Mouse (Mus musculus) thymus, postnatal 4 days (tissue): ENCODE measurements around the gene Nomo1.

Experiments
- DNase-seq: peaks from one replicate; pipeline ENCODE4 v3.0.0; 2021

Nomo1 gene

GRCm38 (mm10) chr7:46047873-46048562 is 14.5 kb downstream of the Nomo1 start:
- DNase-seq = no peak

DNA sequence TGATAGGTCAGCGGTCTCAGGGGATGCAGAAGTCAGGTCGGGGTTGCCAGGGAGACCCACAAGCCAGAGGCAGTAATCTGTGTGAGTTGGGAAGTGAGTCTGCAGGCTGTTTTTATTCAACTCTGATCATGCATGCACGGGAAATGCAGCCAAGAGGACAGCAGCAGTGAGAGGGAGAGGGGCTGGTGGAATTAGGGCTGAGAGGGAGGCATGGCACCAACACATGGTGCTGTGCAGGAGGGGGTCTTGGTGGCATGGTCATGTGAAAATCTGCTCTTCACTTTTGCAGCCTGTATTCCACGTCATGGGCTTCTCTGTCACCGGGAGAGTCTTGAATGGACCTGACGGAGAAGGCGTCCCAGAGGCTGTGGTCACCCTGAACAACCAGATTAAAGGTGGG is 16.5 kb downstream of the Nomo1 start:
- DNase-seq = no peak

DNA sequence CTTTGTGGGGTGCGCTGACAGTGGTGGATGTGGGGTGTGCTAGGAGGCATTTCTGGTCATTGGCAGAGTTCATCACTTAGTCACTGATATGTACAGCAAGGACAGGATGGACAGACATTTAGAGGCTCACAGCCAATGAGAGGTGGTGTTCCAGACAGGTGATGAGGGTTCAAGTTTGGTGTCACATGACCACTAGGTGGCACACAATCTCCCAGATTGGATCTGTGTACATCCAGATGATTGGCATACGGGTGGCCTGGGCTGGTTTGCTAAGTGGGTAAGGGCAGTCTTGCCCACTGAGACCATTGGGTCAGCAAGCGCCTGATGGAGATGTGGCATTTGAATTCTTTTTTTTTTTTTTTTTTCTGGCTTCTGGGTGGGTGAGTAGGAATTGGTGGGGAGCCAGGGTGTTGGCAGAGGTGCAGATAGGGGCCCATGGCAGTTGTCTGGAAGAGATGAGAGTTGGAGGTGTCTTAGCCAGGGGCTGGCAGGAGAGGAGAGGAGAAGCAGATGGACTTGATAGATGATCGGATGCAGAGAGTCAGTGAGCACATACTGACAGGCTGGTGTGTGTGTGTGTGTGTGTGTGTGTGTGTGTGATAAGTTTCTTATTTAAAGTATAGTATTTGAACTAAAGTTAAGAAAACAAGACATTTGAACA is 18.8 kb downstream of the Nomo1 start:
- peak; percentile 45 for DNase-seq

DNA sequence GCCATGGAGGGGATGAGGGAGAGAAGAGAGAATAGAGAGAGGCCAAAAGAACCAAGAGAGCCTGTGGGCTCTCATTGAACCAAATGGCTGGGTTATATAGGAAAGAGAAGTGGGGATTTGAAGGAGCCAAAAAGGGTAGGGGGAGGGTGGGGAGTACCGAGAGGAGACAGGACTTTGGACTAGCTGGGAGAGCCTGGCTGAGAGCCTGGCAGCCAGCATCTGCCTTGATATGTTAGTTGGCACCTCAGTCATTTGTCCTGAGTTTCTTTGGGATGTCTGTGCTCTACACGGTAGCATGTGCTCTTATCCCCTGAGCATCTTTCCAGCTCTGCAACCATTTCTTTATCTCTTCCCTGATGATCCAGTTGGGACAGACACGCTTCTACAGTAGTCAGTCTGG is 20.1 kb downstream of the Nomo1 start:
- DNase-seq = no peak

- peak; percentile 52 for DNase-seq
These were observed 25.4 kb downstream of the Nomo1 start for GRCm38 (mm10) chr7:46058882-46059281.

DNA sequence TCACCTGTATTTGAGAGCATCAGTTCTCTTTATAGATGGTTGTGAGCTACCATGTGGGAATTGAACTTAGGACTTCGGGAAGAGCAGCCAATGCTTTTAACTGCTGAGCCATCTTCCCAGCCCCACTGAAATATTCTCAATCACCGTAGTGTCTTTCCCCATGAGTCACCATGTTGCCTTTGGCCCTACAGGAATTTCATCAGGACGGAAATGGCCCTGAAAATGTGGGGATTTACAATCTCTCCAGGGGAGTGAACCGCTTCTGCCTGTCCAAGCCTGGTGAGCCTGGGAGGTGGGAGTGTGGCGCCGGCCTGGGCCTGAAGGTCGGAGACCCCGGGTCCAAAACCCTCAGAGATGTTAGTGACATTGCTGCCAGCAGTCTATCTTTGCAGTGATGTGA is 27.2 kb downstream of the Nomo1 start:
- DNase-seq = no peak

DNA sequence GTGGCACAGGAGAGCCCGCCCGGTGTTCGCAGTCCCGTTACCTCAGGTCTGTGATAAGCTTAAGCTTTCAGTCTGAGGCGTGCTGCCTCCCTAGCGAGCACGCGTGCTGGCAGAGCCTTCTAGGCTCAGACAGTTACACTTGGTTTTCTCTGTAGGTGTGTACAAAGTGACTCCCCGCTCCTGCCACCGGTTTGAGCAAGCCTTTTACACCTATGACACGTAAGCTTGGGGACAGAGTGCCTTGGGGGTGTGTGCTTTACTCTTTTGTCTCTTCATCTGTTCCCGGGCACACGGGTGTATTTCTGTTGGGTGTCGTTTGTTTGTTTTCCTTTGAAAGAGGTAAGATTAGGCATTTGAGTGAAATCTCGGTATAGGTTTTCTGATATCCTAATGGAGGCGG is 28.1 kb downstream of the Nomo1 start:
- no peak for DNase-seq

DNA sequence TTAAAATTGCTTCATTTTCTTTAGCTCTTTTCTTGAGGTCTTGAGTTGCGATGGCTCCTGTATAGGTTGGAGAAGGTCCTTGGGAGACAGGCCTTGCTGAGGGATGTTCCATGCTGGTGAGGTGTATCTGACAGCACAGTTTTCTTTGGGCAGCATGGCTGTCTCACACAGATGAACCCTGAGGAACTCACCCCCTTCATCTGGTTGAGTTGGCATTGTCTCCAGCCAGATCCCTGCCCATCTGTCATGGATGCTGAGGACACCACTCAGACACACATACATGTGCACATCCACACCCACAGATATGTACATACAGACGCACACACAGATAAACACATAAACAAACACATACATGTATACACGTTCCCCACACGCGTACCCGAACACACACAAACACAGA is 29.8 kb downstream of the Nomo1 start:
- no peak for DNase-seq

- DNase-seq = no peak
These were observed 35.3 kb downstream of the Nomo1 start for GRCm38 (mm10) chr7:46068831-46069230.

DNA sequence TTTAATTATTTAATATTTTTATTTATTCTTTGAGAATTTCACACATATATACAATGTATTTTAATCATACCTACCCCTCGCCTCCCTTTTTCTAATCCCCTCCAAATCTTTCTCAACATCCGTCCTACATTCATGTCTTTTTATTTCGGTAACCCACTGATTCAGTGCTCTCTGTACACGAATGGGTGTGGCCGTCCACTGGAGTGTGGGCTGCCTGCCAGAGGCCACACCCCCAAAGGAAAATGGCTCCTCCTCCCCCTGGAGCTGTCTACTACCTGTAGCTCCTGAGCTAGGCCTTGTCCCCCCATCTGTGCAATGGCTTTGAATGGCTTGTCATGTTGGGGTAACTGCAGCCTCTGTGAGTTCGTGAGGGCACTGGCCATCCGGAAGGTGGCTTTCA is 43.3 kb downstream of the Nomo1 start:
- DNase-seq = no peak

DNA sequence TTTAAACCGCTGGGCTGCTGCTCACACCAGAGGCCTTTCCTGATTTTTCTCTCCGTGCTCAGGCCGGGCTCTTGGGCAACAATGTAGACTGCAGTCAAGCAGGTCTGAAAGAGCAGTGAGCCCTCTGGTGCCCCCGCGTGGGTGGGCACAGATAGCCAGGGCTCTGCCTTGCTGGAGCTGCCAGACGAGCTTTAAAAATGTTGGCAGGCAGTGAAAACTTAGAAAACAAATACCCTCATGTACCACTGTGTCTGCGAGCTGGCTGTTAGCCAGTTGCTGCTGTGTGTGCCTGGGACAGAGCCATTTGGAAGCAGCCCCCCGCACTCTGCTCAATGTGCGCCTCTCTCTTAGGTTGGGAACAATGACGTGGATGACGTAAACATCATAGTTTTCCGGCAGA is 44.2 kb downstream of the Nomo1 start:
- no peak for DNase-seq

DNA sequence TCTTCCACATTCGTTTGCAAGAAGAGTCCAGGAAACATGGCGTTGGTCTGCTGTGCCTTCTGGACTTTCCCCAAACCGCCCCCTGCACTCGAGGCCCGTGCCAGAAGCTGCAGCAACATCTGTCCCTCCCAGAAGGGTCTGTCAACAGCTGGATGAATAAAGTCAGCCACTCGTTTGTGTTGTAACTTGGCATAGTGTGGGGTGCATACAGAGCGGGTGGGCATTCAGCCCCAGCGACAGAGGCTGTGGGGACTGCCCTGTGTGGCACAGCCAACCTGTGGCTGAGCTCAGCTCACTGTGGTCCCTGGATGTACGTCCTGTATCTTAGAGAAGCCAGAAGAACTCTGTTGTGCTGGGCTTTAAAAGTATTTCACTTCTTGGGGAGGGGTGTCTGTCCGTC is 50.5 kb downstream of the Nomo1 start:
- no peak for DNase-seq

DNA sequence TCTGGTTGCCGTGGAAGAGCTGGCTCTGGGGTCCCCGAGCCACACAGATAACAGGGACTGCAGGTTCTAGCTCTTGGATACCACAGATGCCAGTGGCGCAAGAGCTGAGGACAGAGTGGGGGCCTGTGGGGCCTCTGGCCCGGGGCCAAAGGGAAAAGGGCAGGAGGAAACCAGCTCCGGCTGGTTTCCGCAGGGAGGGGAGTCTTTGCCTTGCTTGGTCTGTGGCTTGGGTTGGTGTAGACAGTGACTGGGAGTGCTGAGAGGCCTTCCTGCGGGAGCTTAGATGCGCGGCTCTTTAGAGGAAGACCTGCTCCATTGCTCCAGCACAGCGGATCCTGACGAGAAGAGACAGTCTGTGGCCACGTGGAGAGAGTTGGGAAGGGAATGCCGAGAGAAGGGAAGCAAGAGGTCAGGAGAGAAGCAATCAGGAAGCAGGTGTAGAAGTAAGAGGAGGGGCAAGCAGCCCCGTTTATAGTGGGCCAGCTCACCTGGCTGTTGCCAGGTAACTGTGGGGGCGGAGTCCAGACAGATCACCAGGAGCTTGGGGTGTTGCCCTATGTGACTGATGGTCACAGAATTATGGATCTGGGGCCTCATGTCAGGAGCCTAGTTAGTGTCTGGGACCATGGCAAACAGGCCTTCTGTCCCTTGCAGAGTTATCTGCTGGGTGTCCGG is 51.5 kb downstream of the Nomo1 start:
- DNase-seq = no peak

- no peak for DNase-seq
These were observed 52.9 kb downstream of the Nomo1 start for GRCm38 (mm10) chr7:46086378-46086777.

- no peak for DNase-seq
These were observed 54.7 kb downstream of the Nomo1 start for GRCm38 (mm10) chr7:46088241-46088640.

DNA sequence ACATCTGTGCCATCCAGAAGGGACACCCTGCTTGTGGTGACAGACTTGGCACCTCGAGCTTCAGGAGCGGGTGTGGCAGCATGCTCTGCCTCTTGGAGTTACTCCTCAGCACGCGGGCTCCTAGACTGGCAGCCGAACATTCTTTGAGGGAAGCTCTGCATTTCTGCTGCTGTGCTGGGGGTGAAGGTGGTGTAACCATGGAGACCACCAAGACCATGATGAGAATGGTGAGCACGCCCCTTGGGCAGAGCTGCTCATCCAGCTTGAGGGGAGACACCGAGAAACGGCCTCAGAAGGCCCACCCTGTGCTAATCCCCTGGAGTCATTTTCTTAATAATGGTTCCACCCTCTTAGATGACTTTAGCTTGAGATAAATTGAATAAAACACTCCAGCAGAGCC is 59.3 kb downstream of the Nomo1 start:
- DNase-seq = no peak

- peak; percentile 74 for DNase-seq
These were observed 62.6 kb downstream of the Nomo1 start for GRCm38 (mm10) chr7:46096136-46096535.

- DNase-seq = no peak
These were observed 63.9 kb downstream of the Nomo1 start for GRCm38 (mm10) chr7:46097319-46097783.

GRCm38 (mm10) chr7:46098221-46098918 is 64.9 kb downstream of the Nomo1 start:
- no peak for DNase-seq

GRCm38 (mm10) chr7:46098919-46099286 is 65.4 kb downstream of the Nomo1 start:
- no peak for DNase-seq

- DNase-seq = no peak
These were observed 66.2 kb downstream of the Nomo1 start for GRCm38 (mm10) chr7:46099682-46100081.

GRCm38 (mm10) chr7:46100563-46100962 is 67.1 kb downstream of the Nomo1 start, which contains the start of gene Kcnj11:
Gene Kcnj11, minus strand, starts transcription at chr7:46100764.
- DNase-seq = peak; percentile 92

GRCm38 (mm10) chr7:46103075-46103591 is 69.6 kb downstream of the Nomo1 start:
- DNase-seq = no peak
